Mouse (Mus musculus): ENCODE measurements around the gene Hist1h3i. TPM values are rescaled to one million over a fixed set of nuclear protein-coding genes. Genes with fewer than 3 reads are reported as not detected.
A peak's percentile ranks its signal among the peaks of the same experiment; 100 is the strongest.
"Not testable (repeated sequence)": the region's sequence is repeated elsewhere in the genome, so short reads cannot be mapped to it uniquely, and the experiment has no call there.

Gene Hist1h3i
- polyA plus RNA-seq, 1 experiment from 2014 or later: 202 TPM

DNA sequence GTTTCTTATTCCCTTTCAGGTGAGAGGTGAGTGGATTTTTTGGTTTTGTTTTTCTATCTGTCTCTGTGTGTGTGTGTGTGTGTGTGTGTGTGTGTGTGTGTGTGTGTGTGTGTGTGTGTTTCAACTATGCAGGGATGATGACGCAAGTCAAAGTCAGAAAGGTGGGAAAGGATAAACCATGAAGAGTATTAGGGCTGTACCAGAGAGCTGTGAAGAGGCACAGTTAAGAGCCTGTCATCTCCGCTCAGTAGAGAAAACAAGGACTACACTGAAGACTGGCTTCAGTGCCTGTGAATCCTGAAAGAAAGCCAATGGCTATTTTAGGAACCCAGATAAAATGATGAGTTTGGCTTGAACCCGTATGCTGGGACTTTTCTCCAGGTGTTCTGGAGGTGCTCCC, 31.3 kb downstream of the Hist1h3i start:
- WGBS: 81% methylated on average over 3 of the region's 3 CpGs
- H3K27me3 ChIP-seq: no peaks in the 10 kb centered on the region
- no peaks in the 10 kb centered on the region for H3K36me3 ChIP-seq
- H3K4me2 ChIP-seq: peak overlapping the region; percentile 73; the same call in 1 of the 2 replicates
- H3K9me3 ChIP-seq: no peaks in the 10 kb centered on the region
- ATAC-seq (ENCODE audit: insufficient number of reproducible peaks, insufficient read depth, low FRiP score, low TSS enrichment, low read depth): no peak
- H3K9ac ChIP-seq (replicated peaks): no peak overlapping the region
- H3K4me3 ChIP-seq (replicated peaks): no peak overlapping the region
- H3K27ac ChIP-seq: peak overlapping the region; percentile 95
- H3K4me1 ChIP-seq (replicated peaks): peaks cover 31% of the 10 kb centered on the region

- H3K27me3 ChIP-seq: no peaks in the 10 kb centered on the region
- H3K4me2 ChIP-seq: 0 out of 2 replicates have a peak overlapping the region, but pooled peaks have one; percentile 73
- no peak for ATAC-seq (ENCODE audit: insufficient number of reproducible peaks, insufficient read depth, low FRiP score, low TSS enrichment, low read depth)
- H3K4me3 ChIP-seq (replicated peaks): no peak overlapping the region
- H3K9ac ChIP-seq (replicated peaks): no peak overlapping the region
- H3K36me3 ChIP-seq: no peaks in the 10 kb centered on the region
- H3K4me1 ChIP-seq (replicated peaks): peaks cover 31% of the 10 kb centered on the region
- H3K9me3 ChIP-seq: no peaks in the 10 kb centered on the region
- peak overlapping the region; percentile 95 for H3K27ac ChIP-seq
These were observed 31.8 kb downstream of the Hist1h3i start for GRCm38 (mm10) chr13:21751417-21751816.

DNA sequence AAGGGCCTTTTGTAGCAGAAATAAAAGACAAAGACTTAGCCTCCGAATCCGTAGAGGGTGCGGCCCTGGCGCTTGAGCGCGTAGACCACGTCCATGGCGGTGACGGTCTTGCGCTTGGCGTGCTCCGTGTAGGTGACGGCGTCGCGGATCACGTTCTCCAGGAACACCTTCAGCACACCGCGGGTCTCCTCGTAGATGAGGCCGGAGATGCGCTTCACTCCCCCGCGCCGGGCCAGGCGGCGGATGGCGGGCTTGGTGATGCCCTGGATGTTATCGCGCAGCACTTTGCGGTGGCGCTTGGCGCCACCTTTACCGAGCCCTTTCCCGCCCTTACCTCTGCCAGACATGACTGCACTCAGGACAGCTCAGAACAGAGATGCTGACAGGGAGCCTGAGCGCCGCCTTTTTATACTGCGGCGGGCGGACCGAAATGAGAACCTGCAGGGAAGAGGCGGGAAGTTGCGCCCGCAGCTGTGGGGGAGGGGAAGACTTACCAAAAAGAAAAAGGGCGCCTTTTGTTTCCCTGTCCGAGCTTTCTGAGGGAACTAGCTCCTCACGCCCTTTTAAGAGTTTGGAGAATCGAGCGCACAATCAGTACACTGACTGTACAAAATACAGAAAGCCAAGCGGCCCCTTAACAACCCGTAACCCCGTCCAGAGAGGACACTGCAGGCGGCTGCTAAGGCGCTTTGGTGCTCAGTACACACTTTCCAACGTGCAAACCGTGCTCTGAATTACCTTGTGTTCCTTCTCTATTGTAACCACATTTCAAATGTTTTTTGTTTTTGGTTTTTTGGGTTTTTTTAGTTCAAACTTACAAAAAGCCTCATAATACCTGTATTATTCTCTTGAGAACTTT, 32.8 kb downstream of the Hist1h3i start, which contains the start of gene Hist1h4k:
TSS of gene Hist1h4k (minus strand) at position 347 of the 859 bp plus-strand sequence.
- not testable (repeated sequence) for H3K27me3 ChIP-seq, H3K36me3 ChIP-seq, H3K9me3 ChIP-seq
- Histone ChIP-seq H3K27ac (peak within 1 kb of the TSS; percentile 99), H3K4me1 (replicated peaks) (peaks cover 31% of the 10 kb centered on the region), H3K4me2 (peak within 1 kb of the TSS; percentile 90), H3K4me3 (replicated peaks) (peak within 1 kb of the TSS; percentile 57), H3K9ac (replicated peaks) (peak within 1 kb of the TSS; percentile 72)
- WGBS: under 1% methylated on average over 48 of the region's 56 CpGs
- ATAC-seq (ENCODE audit: insufficient number of reproducible peaks, insufficient read depth, low FRiP score, low TSS enrichment, low read depth): peak; percentile 88

GRCm38 (mm10) chr13:21749387-21750158, 33.6 kb downstream of the Hist1h3i start:
- peak overlapping the region; percentile 90 for H3K4me2 ChIP-seq
- H3K36me3 ChIP-seq: no peaks in the 10 kb centered on the region
- H3K9me3 ChIP-seq: no peaks in the 10 kb centered on the region
- ATAC-seq (ENCODE audit: insufficient number of reproducible peaks, insufficient read depth, low FRiP score, low TSS enrichment, low read depth): no peak
- H3K4me3 ChIP-seq (replicated peaks): peak overlapping the region; percentile 57
- 5% methylated on average over 5 of the region's 5 CpGs for WGBS
- peaks cover 28% of the 10 kb centered on the region for H3K4me1 ChIP-seq (replicated peaks)
- peak overlapping the region; percentile 72 for H3K9ac ChIP-seq (replicated peaks)
- no peaks in the 10 kb centered on the region for H3K27me3 ChIP-seq
- peak overlapping the region; percentile 99 for H3K27ac ChIP-seq

GRCm38 (mm10) chr13:21745006-21745405, 38.2 kb downstream of the Hist1h3i start:
- Histone ChIP-seq H3K27ac (no peak overlapping the region), H3K27me3 (no peaks in the 10 kb centered on the region), H3K4me3 (replicated peaks) (no peak overlapping the region), H3K4me1 (replicated peaks) (peaks cover 15% of the 10 kb centered on the region; the same call in 1 of the 2 replicates), H3K36me3 (no peaks in the 10 kb centered on the region), H3K9me3 (no peaks in the 10 kb centered on the region), H3K9ac (replicated peaks) (no peak overlapping the region), H3K4me2 (no peak overlapping the region)
- ATAC-seq (ENCODE audit: insufficient number of reproducible peaks, insufficient read depth, low FRiP score, low TSS enrichment, low read depth): no peak
- WGBS: 91% methylated on average over 1 of the region's 1 CpGs

DNA sequence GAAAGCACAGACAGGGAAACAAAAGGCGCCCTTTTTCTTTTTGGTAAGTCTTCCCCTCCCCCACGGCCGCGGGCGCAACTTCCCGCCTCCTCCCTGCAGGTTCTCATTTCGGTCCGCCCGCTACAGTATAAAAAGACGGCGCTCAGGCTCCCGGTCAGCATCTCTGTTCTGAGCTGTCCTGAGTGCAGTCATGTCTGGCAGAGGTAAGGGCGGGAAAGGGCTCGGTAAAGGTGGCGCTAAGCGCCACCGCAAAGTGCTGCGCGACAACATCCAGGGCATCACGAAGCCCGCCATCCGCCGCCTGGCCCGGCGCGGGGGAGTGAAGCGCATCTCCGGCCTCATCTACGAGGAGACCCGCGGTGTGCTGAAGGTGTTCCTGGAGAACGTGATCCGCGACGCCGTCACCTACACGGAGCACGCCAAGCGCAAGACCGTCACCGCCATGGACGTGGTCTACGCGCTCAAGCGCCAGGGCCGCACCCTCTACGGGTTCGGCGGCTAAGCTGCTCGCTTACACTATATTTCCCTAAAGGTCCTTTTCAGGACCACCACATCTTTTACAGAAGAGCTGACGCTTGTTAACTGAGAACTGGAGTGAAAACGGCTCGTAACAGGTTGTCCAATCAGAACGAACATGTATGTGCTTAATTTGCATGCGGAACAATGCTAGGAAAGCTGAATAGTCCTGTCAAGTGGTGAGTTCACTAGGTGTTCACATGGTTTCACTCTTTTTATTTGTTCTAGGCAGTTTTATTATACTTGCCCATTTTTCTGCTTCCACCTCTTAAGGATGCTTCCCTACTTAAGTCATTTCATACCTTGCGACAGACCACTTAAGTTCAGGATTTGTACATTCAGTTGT, 48.0 kb downstream of the Hist1h3i start, which contains the start of gene Hist1h4j:
TSS of gene Hist1h4j (plus strand) at position 159 of the 862 bp plus-strand sequence.
- Histone ChIP-seq H3K4me3 (replicated peaks) (peak within 1 kb of the TSS; percentile 52), H3K4me1 (replicated peaks) (peaks cover 10% of the 10 kb centered on the region), H3K9ac (replicated peaks) (peak within 1 kb of the TSS; percentile 70), H3K27ac (peak within 1 kb of the TSS; percentile 99), H3K4me2 (peak within 1 kb of the TSS; percentile 64)
- H3K27me3 ChIP-seq, H3K36me3 ChIP-seq, H3K9me3 ChIP-seq: not testable (repeated sequence)
- WGBS: under 1% methylated on average over 47 of the region's 56 CpGs
- ATAC-seq (ENCODE audit: insufficient number of reproducible peaks, insufficient read depth, low FRiP score, low TSS enrichment, low read depth): peak; percentile 93

GRCm38 (mm10) chr13:21734010-21734905, 48.9 kb downstream of the Hist1h3i start:
- H3K36me3 ChIP-seq: no peaks in the 10 kb centered on the region
- peak; percentile 82 for ATAC-seq (ENCODE audit: insufficient number of reproducible peaks, insufficient read depth, low FRiP score, low TSS enrichment, low read depth)
- H3K27me3 ChIP-seq: no peaks in the 10 kb centered on the region
- peak overlapping the region; percentile 99 for H3K27ac ChIP-seq
- WGBS: under 1% methylated on average over 21 of the region's 21 CpGs
- no peaks in the 10 kb centered on the region for H3K9me3 ChIP-seq
- peak overlapping the region; percentile 64 for H3K4me2 ChIP-seq
- H3K9ac ChIP-seq (replicated peaks): peak overlapping the region; percentile 70
- H3K4me1 ChIP-seq (replicated peaks): peaks cover 10% of the 10 kb centered on the region
- H3K4me3 ChIP-seq (replicated peaks): peak overlapping the region; percentile 52

- Histone ChIP-seq H3K36me3 (no peaks in the 10 kb centered on the region), H3K9me3 (no peaks in the 10 kb centered on the region), H3K27ac (peak overlapping the region; percentile 99), H3K4me3 (replicated peaks) (no peak overlapping the region), H3K4me1 (replicated peaks) (peaks cover 10% of the 10 kb centered on the region), H3K4me2 (peak overlapping the region; percentile 64; the same call in 1 of the 2 replicates), H3K9ac (replicated peaks) (peak overlapping the region; percentile 70; the same call in 1 of the 2 replicates), H3K27me3 (no peaks in the 10 kb centered on the region)
- 66% methylated on average over 5 of the region's 5 CpGs for WGBS
- no peak for ATAC-seq (ENCODE audit: insufficient number of reproducible peaks, insufficient read depth, low FRiP score, low TSS enrichment, low read depth)
These were observed 49.7 kb downstream of the Hist1h3i start for GRCm38 (mm10) chr13:21733466-21733865.

Data from limb, embryonic 12.5 days (tissue).